Mouse (Mus musculus) c-Kit-positive CD71-negative TER-119-negative erythroid progenitor cells, embryonic 14.5 days (primary cell): ENCODE measurements at regions not wholly inside any gene's neighbourhood (a gene's known extent, or its start where the extent isn't known, plus 50 kb on each side); places are given as distances from the start of the nearest gene placed in this dataset.

Experiments used
- DNase-seq: peaks from one replicate; pipeline ENCODE4 v3.0.0-alpha.2; 2013; ENCODE audit warnings: low read depth

GRCm38 (mm10) chr11:113093895-113094445, 311.9 kb downstream of the Sox9 start:
- no peak for DNase-seq

GRCm38 (mm10) chr11:113095625-113096024, 313.6 kb downstream of the Sox9 start:
- no peak for DNase-seq

GRCm38 (mm10) chr11:113096209-113096608, 314.2 kb downstream of the Sox9 start:
- no peak for DNase-seq

- DNase-seq: no peak
Observed at GRCm38 (mm10) chr11:113098360-113098759, 316.3 kb downstream of the Sox9 start.

GRCm38 (mm10) chr11:113100800-113101199, 318.8 kb downstream of the Sox9 start:
- no peak for DNase-seq

GRCm38 (mm10) chr11:113101534-113101933, 319.5 kb downstream of the Sox9 start:
- DNase-seq: no peak

- DNase-seq: no peak
Observed at GRCm38 (mm10) chr11:113103161-113103845, 321.3 kb downstream of the Sox9 start.

- DNase-seq: no peak
Observed at GRCm38 (mm10) chr11:113105371-113105770, 323.3 kb downstream of the Sox9 start.

GRCm38 (mm10) chr11:113107205-113107844, 325.3 kb downstream of the Sox9 start:
- DNase-seq: no peak

- no peak for DNase-seq
Observed at GRCm38 (mm10) chr11:113107966-113108699, 326.1 kb downstream of the Sox9 start.

GRCm38 (mm10) chr11:113109096-113109495, 327.1 kb downstream of the Sox9 start:
- DNase-seq: no peak

GRCm38 (mm10) chr11:113113220-113113817, 331.3 kb downstream of the Sox9 start:
- no peak for DNase-seq

GRCm38 (mm10) chr11:113117179-113117898, 335.3 kb downstream of the Sox9 start:
- DNase-seq: no peak

GRCm38 (mm10) chr11:113120570-113120969, 338.5 kb downstream of the Sox9 start:
- DNase-seq: no peak

GRCm38 (mm10) chr11:113121307-113121706, 339.3 kb downstream of the Sox9 start:
- no peak for DNase-seq

GRCm38 (mm10) chr11:113122137-113122536, 340.1 kb downstream of the Sox9 start:
- no peak for DNase-seq

- DNase-seq: no peak
Observed at GRCm38 (mm10) chr11:113122964-113123363, 340.9 kb downstream of the Sox9 start.

- no peak for DNase-seq
Observed at GRCm38 (mm10) chr11:113125832-113126231, 343.8 kb downstream of the Sox9 start.

GRCm38 (mm10) chr11:113129192-113129591, 347.2 kb downstream of the Sox9 start:
- no peak for DNase-seq

- DNase-seq: no peak
Observed at GRCm38 (mm10) chr11:113129975-113130374, 348.0 kb downstream of the Sox9 start.
